ENCODE assay signal across 12 mouse cellular contexts in the genomic region with DNA sequence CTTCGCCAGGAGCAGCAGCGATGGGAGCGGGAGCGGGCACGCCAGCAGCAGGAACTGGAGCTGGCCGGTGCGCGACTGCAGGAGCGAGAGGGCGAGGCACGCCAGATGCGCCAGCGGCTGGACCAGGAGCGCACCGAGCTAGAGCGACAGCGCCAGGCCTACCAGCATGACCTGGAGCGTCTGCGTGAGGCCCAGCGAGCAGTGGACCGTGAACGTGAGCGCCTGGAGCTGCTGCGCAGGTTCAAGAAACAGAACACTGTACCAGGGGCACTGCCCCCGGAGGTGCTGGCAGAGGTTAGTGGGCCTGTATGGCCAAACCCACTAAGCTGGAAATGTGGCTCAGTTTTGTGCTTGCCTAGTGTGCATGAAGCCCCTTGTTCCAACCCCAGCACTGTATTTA. TPM values are rescaled to one million over a fixed set of nuclear protein-coding genes. Genes with fewer than 3 reads are reported as not detected.
"Had no signal": no experiment of that assay in that cellular context is flagged by ENCODE, and none has a peak within 500 bp of the region (broad histone marks: within the 10 kb centered on the region; RNA-seq: fewer than 3 reads in every experiment).

No protein-coding gene starts in this region.

- H3K9ac ChIP-seq: limb, embryonic 12.5 days; liver, embryonic 13.5 days; liver, postnatal 0 days; lung, embryonic 15.5 days; midbrain, embryonic 13.5 days; stomach, embryonic 15.5 days had no signal

- ATAC-seq: intestine, postnatal 0 days; liver, postnatal 0 days; midbrain, embryonic 13.5 days had no signal

- H3K27me3 ChIP-seq: limb, embryonic 12.5 days; liver, embryonic 13.5 days; lung, embryonic 15.5 days; midbrain, embryonic 13.5 days; stomach, embryonic 15.5 days had no signal

- H3K4me3 ChIP-seq: layer of hippocampus, adult 2 months; limb, embryonic 12.5 days; liver, embryonic 13.5 days; lung, embryonic 15.5 days; midbrain, embryonic 13.5 days; stomach, embryonic 15.5 days had no signal

- H3K4me1 ChIP-seq: limb, embryonic 12.5 days; liver, embryonic 13.5 days; lung, embryonic 15.5 days; midbrain, embryonic 13.5 days; stomach, embryonic 15.5 days had no signal

- H3K4me2 ChIP-seq: limb, embryonic 12.5 days; liver, embryonic 13.5 days; lung, embryonic 15.5 days; midbrain, embryonic 13.5 days; stomach, embryonic 15.5 days had no signal

- H3K9me3 ChIP-seq: limb, embryonic 12.5 days; liver, embryonic 13.5 days; lung, embryonic 15.5 days; midbrain, embryonic 13.5 days; stomach, embryonic 15.5 days had no signal

- DNase-seq: liver; liver, embryonic 13.5 days; liver, postnatal 0 days; right cerebral cortex, postnatal 14 days; thymus, adult 2 months; thymus, postnatal 25 days had no signal

- H3K27ac ChIP-seq: layer of hippocampus, adult 2 months; limb, embryonic 12.5 days; liver, embryonic 13.5 days; lung, embryonic 15.5 days; midbrain, embryonic 13.5 days; stomach, embryonic 15.5 days had no signal

RNA-seq across cellular contexts. Expression of gene Tex45, which starts 18.7 kb away (rescaled TPM):
- polyA plus RNA-seq: intestine, postnatal 0 days; limb, embryonic 12.5 days; liver, embryonic 13.5 days; liver, postnatal 0 days; lung, embryonic 15.5 days; stomach, embryonic 15.5 days had no signal
